Mouse (Mus musculus): ENCODE measurements at regions not wholly inside any gene's neighbourhood (a gene's known extent, or its start where the extent isn't known, plus 50 kb on each side); places are given as distances from the start of the nearest gene placed in this dataset.

- Histone ChIP-seq H3K4me3 (ENCODE audit: low read depth, low read length) (no peak overlapping the region), H3K27me3 (replicated peaks; ENCODE audit: control insufficient read depth, insufficient read depth, low read length) (no peaks in the 10 kb centered on the region), H3K4me1 (replicated peaks; ENCODE audit: control insufficient read depth, insufficient read depth, low read length) (no peaks in the 10 kb centered on the region), H3K36me3 (ENCODE audit: control insufficient read depth, insufficient read depth) (no peaks in the 10 kb centered on the region), H3K9ac (ENCODE audit: low read depth, low read length) (no peak overlapping the region), H3K9me3 (ENCODE audit: control insufficient read depth) (no peaks in the 10 kb centered on the region), H3K4me2 (replicated peaks; ENCODE audit: low read depth) (no peak overlapping the region), H3K27ac (ENCODE audit: low read depth, low read length) (no peak overlapping the region)
- TF ChIP-seq CTCF (IDR thresholded peaks at IDR 0.05; ENCODE audit: low read depth): no peak
- 68% methylated on average over 5 of the region's 5 CpGs for WGBS
- no peak for ATAC-seq
These were observed 421.6 kb upstream of the Zfp462 start for GRCm38 (mm10) chr4:54523283-54523682.

DNA sequence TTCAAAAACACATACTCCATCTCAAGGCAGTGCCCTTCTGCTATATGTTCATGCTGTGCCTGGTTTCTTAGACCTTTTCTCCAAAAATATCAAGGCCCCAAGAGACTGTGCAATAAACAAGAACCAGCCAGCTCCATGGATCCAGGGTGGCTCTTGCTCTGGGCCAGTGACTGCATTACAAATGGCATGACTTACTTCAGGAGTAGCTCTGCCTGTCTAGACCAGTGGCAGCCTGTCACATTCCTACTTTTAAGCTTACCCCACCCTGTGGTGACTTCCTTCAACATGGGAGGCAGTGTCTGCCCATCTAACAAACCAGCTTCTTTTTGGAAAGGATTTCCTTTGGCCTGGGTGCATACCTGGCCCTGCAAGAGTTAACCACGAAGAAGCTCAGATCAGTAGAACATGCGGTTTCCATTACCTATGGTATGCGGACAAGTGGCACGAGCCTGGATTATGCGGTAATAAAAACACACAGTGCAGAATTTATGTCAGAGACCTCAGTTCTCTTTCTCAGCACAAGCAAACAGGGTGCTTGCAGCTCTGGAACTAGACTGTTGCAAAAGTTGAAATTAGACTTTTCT lies 418.8 kb upstream of the Zfp462 start:
- no peak for ATAC-seq
- no peak for TF ChIP-seq CTCF (IDR thresholded peaks at IDR 0.05; ENCODE audit: low read depth)
- no peak overlapping the region for H3K9ac ChIP-seq (ENCODE audit: low read depth, low read length)
- H3K4me1 ChIP-seq (replicated peaks; ENCODE audit: control insufficient read depth, insufficient read depth, low read length): no peaks in the 10 kb centered on the region
- WGBS: 32% methylated on average over 5 of the region's 5 CpGs
- H3K36me3 ChIP-seq (ENCODE audit: control insufficient read depth, insufficient read depth): no peaks in the 10 kb centered on the region
- no peaks in the 10 kb centered on the region for H3K27me3 ChIP-seq (replicated peaks; ENCODE audit: control insufficient read depth, insufficient read depth, low read length)
- H3K4me2 ChIP-seq (replicated peaks; ENCODE audit: low read depth): no peak overlapping the region
- H3K9me3 ChIP-seq (ENCODE audit: control insufficient read depth): no peaks in the 10 kb centered on the region
- no peak overlapping the region for H3K27ac ChIP-seq (ENCODE audit: low read depth, low read length)
- no peak overlapping the region for H3K4me3 ChIP-seq (ENCODE audit: low read depth, low read length)

- WGBS: 84% methylated on average over 2 of the region's 2 CpGs
- Histone ChIP-seq H3K27me3 (replicated peaks; ENCODE audit: control insufficient read depth, insufficient read depth, low read length) (no peaks in the 10 kb centered on the region), H3K27ac (ENCODE audit: low read depth, low read length) (no peak overlapping the region), H3K4me1 (replicated peaks; ENCODE audit: control insufficient read depth, insufficient read depth, low read length) (no peaks in the 10 kb centered on the region), H3K4me2 (replicated peaks; ENCODE audit: low read depth) (no peak overlapping the region), H3K9ac (ENCODE audit: low read depth, low read length) (no peak overlapping the region), H3K4me3 (ENCODE audit: low read depth, low read length) (no peak overlapping the region), H3K9me3 (ENCODE audit: control insufficient read depth) (no peaks in the 10 kb centered on the region), H3K36me3 (ENCODE audit: control insufficient read depth, insufficient read depth) (no peaks in the 10 kb centered on the region)
- no peak for TF ChIP-seq CTCF (IDR thresholded peaks at IDR 0.05; ENCODE audit: low read depth)
- ATAC-seq: no peak
These were observed 417.2 kb upstream of the Zfp462 start for GRCm38 (mm10) chr4:54527660-54528059.

DNA sequence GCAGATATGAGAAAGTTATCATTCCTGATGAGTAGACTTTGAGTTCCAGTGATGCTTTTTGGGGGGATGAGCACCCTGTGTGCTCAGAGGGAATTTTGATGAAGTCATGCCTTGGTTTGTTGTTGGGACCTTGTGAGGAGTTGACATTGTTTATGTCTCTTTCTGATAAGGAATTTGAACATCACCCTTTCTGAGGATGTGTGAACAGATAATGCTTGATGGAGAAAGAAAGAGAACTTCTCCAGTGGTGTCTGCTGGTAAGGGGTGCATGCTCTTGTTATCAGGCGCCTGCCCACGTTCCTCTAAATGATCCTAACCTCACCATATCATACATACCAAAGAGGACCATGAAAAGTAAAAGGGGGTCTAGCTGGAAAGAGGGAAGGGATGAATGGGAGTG lies 413.1 kb upstream of the Zfp462 start:
- 82% methylated on average over 2 of the region's 2 CpGs for WGBS
- Histone ChIP-seq H3K4me1 (replicated peaks; ENCODE audit: control insufficient read depth, insufficient read depth, low read length) (no peaks in the 10 kb centered on the region), H3K9ac (ENCODE audit: low read depth, low read length) (no peak overlapping the region), H3K9me3 (ENCODE audit: control insufficient read depth) (no peaks in the 10 kb centered on the region), H3K4me3 (ENCODE audit: low read depth, low read length) (no peak overlapping the region), H3K4me2 (replicated peaks; ENCODE audit: low read depth) (no peak overlapping the region), H3K36me3 (ENCODE audit: control insufficient read depth, insufficient read depth) (no peaks in the 10 kb centered on the region), H3K27me3 (replicated peaks; ENCODE audit: control insufficient read depth, insufficient read depth, low read length) (no peaks in the 10 kb centered on the region), H3K27ac (ENCODE audit: low read depth, low read length) (no peak overlapping the region)
- TF ChIP-seq CTCF (IDR thresholded peaks at IDR 0.05; ENCODE audit: low read depth): no peak
- no peak for ATAC-seq

GRCm38 (mm10) chr4:54533846-54534245 lies 411.0 kb upstream of the Zfp462 start:
- WGBS: 47% methylated on average over 2 of the region's 2 CpGs
- TF ChIP-seq CTCF (IDR thresholded peaks at IDR 0.05; ENCODE audit: low read depth): no peak
- H3K9ac ChIP-seq (ENCODE audit: low read depth, low read length): no peak overlapping the region
- H3K4me3 ChIP-seq (ENCODE audit: low read depth, low read length): no peak overlapping the region
- H3K4me1 ChIP-seq (replicated peaks; ENCODE audit: control insufficient read depth, insufficient read depth, low read length): no peaks in the 10 kb centered on the region
- H3K4me2 ChIP-seq (replicated peaks; ENCODE audit: low read depth): no peak overlapping the region
- H3K9me3 ChIP-seq (ENCODE audit: control insufficient read depth): no peaks in the 10 kb centered on the region
- H3K36me3 ChIP-seq (ENCODE audit: control insufficient read depth, insufficient read depth): no peaks in the 10 kb centered on the region
- ATAC-seq: no peak
- no peak overlapping the region for H3K27ac ChIP-seq (ENCODE audit: low read depth, low read length)
- H3K27me3 ChIP-seq (replicated peaks; ENCODE audit: control insufficient read depth, insufficient read depth, low read length): no peaks in the 10 kb centered on the region

- WGBS: 80% methylated on average over 7 of the region's 7 CpGs
- Histone ChIP-seq H3K27ac (ENCODE audit: low read depth, low read length) (no peak overlapping the region), H3K9ac (ENCODE audit: low read depth, low read length) (no peak overlapping the region), H3K27me3 (replicated peaks; ENCODE audit: control insufficient read depth, insufficient read depth, low read length) (no peaks in the 10 kb centered on the region), H3K4me2 (replicated peaks; ENCODE audit: low read depth) (no peak overlapping the region), H3K36me3 (ENCODE audit: control insufficient read depth, insufficient read depth) (no peaks in the 10 kb centered on the region), H3K4me1 (replicated peaks; ENCODE audit: control insufficient read depth, insufficient read depth, low read length) (no peaks in the 10 kb centered on the region), H3K4me3 (ENCODE audit: low read depth, low read length) (no peak overlapping the region), H3K9me3 (ENCODE audit: control insufficient read depth) (no peaks in the 10 kb centered on the region)
- no peak for ATAC-seq
- no peak for TF ChIP-seq CTCF (IDR thresholded peaks at IDR 0.05; ENCODE audit: low read depth)
These were observed 391.8 kb upstream of the Zfp462 start for GRCm38 (mm10) chr4:54552864-54553618.
